Mouse (Mus musculus): ENCODE results near the gene Rapgef4.

DNA sequence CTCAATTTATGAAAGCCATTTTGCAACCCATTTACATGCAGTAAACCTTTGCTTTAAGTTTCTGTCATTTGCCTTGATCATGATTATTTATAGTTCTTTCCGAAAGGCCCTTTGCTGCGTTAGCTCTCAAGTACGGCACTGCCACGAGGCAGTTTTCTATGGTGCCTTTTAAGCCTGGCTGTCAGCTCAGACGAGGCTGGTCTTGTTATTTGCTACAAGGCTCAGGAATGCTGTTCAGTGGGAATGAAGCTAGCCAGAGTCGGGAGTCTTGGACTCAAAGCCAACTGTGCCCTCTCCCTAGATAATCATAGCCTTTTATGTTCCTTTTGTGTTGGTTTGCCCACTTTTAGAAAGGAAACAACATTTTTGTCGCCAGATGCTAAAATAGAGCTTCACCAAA lies 240.7 kb downstream of the Rapgef4 start:
- no peak for TF ChIP-seq CTCF (IDR thresholded peaks at IDR 0.05; ENCODE audit: low read depth)
- no peak for TF ChIP-seq EP300 (IDR thresholded peaks at IDR 0.05; ENCODE audit: low read depth)
